In genomic region chr7:73746836-73747235, GRCm38 (mm10) we compare ENCODE assay signal across 22 mouse cellular contexts. TPM values are rescaled to one million over a fixed set of nuclear protein-coding genes. Genes with fewer than 3 reads are reported as not detected.
A peak's percentile ranks its signal among the peaks of the same experiment; 100 is the strongest.
DNase-seq lines count a peak whose midpoint lies in the region; ATAC-seq and TF ChIP-seq lines count a peak whose summit lies in the region.
"Had no signal": no experiment of that assay in that cellular context is flagged by ENCODE, and none has a peak within 500 bp of the region (broad histone marks: within the 10 kb centered on the region; RNA-seq: fewer than 3 reads in every experiment).

No protein-coding gene starts in this region.

- intact Hi-C loops in heart, adult 2 months (cut with DNase I) = loop anchor here (10.0 kb wide), 1 partner anchor 212 kb away; no protein-coding TSS in a partner anchor
- intact Hi-C loops in left cerebral cortex, postnatal 10 days (cut with DNase I) = loop anchor here (10.0 kb wide), 1 partner anchor 608 kb away; no protein-coding TSS in a partner anchor

- no peak overlapping the region for H3K4me2 ChIP-seq in lung, postnatal 0 days (replicated peaks; ENCODE audit: low read depth, low read length)
- no peak overlapping the region for H3K4me2 ChIP-seq in intestine, embryonic 14.5 days (ENCODE audit: low read length)
- H3K4me2 ChIP-seq in stomach, embryonic 14.5 days (replicated peaks; ENCODE audit: low read depth, low read length) = no peak overlapping the region
- H3K4me2 ChIP-seq: embryonic facial prominence, embryonic 12.5 days; hindbrain, embryonic 13.5 days; neural tube, embryonic 12.5 days had no signal

- H3K9me3 ChIP-seq in heart, embryonic 10.5 days = no peaks in the 10 kb centered on the region
- no peaks in the 10 kb centered on the region for H3K9me3 ChIP-seq in lung, postnatal 0 days (ENCODE audit: low read length)
- H3K9me3 ChIP-seq in intestine, embryonic 14.5 days (ENCODE audit: control insufficient read depth, low read length) = no peaks in the 10 kb centered on the region
- no peaks in the 10 kb centered on the region for H3K9me3 ChIP-seq in stomach, embryonic 14.5 days (ENCODE audit: control insufficient read depth, low read depth, low read length)
- H3K9me3 ChIP-seq: embryonic facial prominence, embryonic 12.5 days; hindbrain, embryonic 13.5 days; neural tube, embryonic 12.5 days had no signal

- DNase-seq in heart, adult 2 months = no peak
- no peak for DNase-seq in heart, embryonic 10.5 days (ENCODE audit: low spot score)
- DNase-seq in lung, postnatal 0 days (ENCODE audit: low spot score) = no peak
- no peak for DNase-seq in lung, postnatal 36 days
- DNase-seq in intestine, embryonic 14.5 days (ENCODE audit: low spot score) = peak; percentile 42
- DNase-seq in left cerebral cortex, postnatal 10 days (ENCODE audit: extremely low spot score in 1 of 2, low spot score in 2 of 2) = no peak
- no peak for DNase-seq in thymus, adult 2 months
- DNase-seq: adrenal gland, adult 8-10 months; cerebellum, adult 9-10 months; gastrocnemius, postnatal 25 days; heart, postnatal 10 days; kidney, adult 18-20 months; kidney, postnatal 14 days; left cerebral cortex, postnatal 4 days; liver; right cerebral cortex, adult 18-20 months had no signal

- peaks cover 4% of the 10 kb centered on the region; the same call in 1 of the 2 replicates for H3K4me1 ChIP-seq in heart, adult 2 months (ENCODE audit: control insufficient read depth, insufficient read depth, low read length)
- peaks cover 23% of the 10 kb centered on the region for H3K4me1 ChIP-seq in heart, embryonic 10.5 days
- H3K4me1 ChIP-seq in lung, postnatal 0 days (ENCODE audit: insufficient read depth, low read depth, low read length) = peaks cover 11% of the 10 kb centered on the region; the same call in 1 of the 2 replicates
- H3K4me1 ChIP-seq in intestine, embryonic 14.5 days (replicated peaks; ENCODE audit: control insufficient read depth, insufficient read depth, low read length) = 0 out of 2 replicates have a peak, but pooled peaks cover 5% of the 10 kb centered on the region
- peaks cover 24% of the 10 kb centered on the region for H3K4me1 ChIP-seq in stomach, embryonic 14.5 days (ENCODE audit: control insufficient read depth, insufficient read depth, low read length)
- H3K4me1 ChIP-seq in thymus, adult 2 months (replicated peaks; ENCODE audit: control insufficient read depth, insufficient read depth, low read length) = no peaks in the 10 kb centered on the region
- H3K4me1 ChIP-seq: neural tube, embryonic 12.5 days had no signal

- H3K27ac ChIP-seq in heart, adult 2 months = peak overlapping the region; percentile 43; the same call in 1 of the 2 replicates
- no peak overlapping the region for H3K27ac ChIP-seq in heart, embryonic 10.5 days
- H3K27ac ChIP-seq in lung, postnatal 0 days (ENCODE audit: low read length) = peak overlapping the region; percentile 83
- H3K27ac ChIP-seq in intestine, embryonic 14.5 days (ENCODE audit: low read depth) = no peak overlapping the region
- peak overlapping the region; percentile 88 for H3K27ac ChIP-seq in stomach, embryonic 14.5 days (ENCODE audit: low read length)
- no peak overlapping the region for H3K27ac ChIP-seq in thymus, adult 2 months (ENCODE audit: control insufficient read depth, insufficient read depth, low read length)
- H3K27ac ChIP-seq: embryonic facial prominence, embryonic 12.5 days; hindbrain, embryonic 13.5 days; layer of hippocampus, adult 2 months; neural tube, embryonic 12.5 days had no signal

- H3K9ac ChIP-seq in heart, adult 2 months (ENCODE audit: low read depth, low read length) = no peak overlapping the region
- no peak overlapping the region for H3K9ac ChIP-seq in lung, postnatal 0 days (replicated peaks; ENCODE audit: low read depth)
- no peak overlapping the region for H3K9ac ChIP-seq in intestine, embryonic 14.5 days (ENCODE audit: low read length)
- no peak overlapping the region for H3K9ac ChIP-seq in stomach, embryonic 14.5 days (replicated peaks; ENCODE audit: low read depth, low read length)
- H3K9ac ChIP-seq: embryonic facial prominence, embryonic 12.5 days; hindbrain, embryonic 13.5 days; neural tube, embryonic 12.5 days had no signal

- no peak for ATAC-seq in lung, postnatal 0 days
- no peak for ATAC-seq in intestine, embryonic 14.5 days (replicated peaks; ENCODE audit: low FRiP score, low TSS enrichment, low read depth)
- ATAC-seq in stomach, embryonic 14.5 days (ENCODE audit: insufficient number of reproducible peaks, insufficient read depth, low FRiP score, low read depth) = no peak
- ATAC-seq: Patski had no signal

- WGBS in heart, adult 2 months = 51% methylated on average over 4 of the region's 4 CpGs
- 73% methylated on average over 4 of the region's 4 CpGs for WGBS in heart, embryonic 10.5 days
- WGBS in lung, postnatal 0 days = 51% methylated on average over 4 of the region's 4 CpGs
- WGBS in intestine, embryonic 14.5 days = 80% methylated on average over 4 of the region's 4 CpGs
- WGBS in stomach, embryonic 14.5 days = 76% methylated on average over 4 of the region's 4 CpGs
- 88% methylated on average over 4 of the region's 4 CpGs for WGBS in thymus, adult 2 months

- H3K79me2 ChIP-seq in heart, adult 2 months (replicated peaks; ENCODE audit: control insufficient read depth, insufficient read depth, low read length) = no peaks in the 10 kb centered on the region

- H3K36me3 ChIP-seq in heart, adult 2 months (ENCODE audit: control insufficient read depth, insufficient read depth, low read length) = peaks cover 2% of the 10 kb centered on the region; the same call in 1 of the 2 replicates
- H3K36me3 ChIP-seq in heart, embryonic 10.5 days = no peaks in the 10 kb centered on the region
- no peaks in the 10 kb centered on the region for H3K36me3 ChIP-seq in lung, postnatal 0 days (ENCODE audit: insufficient read depth, low read length)
- no peaks in the 10 kb centered on the region for H3K36me3 ChIP-seq in intestine, embryonic 14.5 days (ENCODE audit: control insufficient read depth, insufficient read depth, low read length)
- H3K36me3 ChIP-seq in stomach, embryonic 14.5 days (ENCODE audit: control insufficient read depth, insufficient read depth, low read length) = no peaks in the 10 kb centered on the region
- no peaks in the 10 kb centered on the region for H3K36me3 ChIP-seq in thymus, adult 2 months (ENCODE audit: control insufficient read depth, insufficient read depth, low read length)
- H3K36me3 ChIP-seq: embryonic facial prominence, embryonic 12.5 days; hindbrain, embryonic 13.5 days; neural tube, embryonic 12.5 days had no signal

- H3K27me3 ChIP-seq in heart, adult 2 months (ENCODE audit: control insufficient read depth, insufficient read depth, low read length) = no peaks in the 10 kb centered on the region
- H3K27me3 ChIP-seq in heart, embryonic 10.5 days (ENCODE audit: insufficient read depth, poor library complexity, severe bottlenecking) = peaks cover 3% of the 10 kb centered on the region
- no peaks in the 10 kb centered on the region for H3K27me3 ChIP-seq in lung, postnatal 0 days (replicated peaks; ENCODE audit: insufficient read depth, low read length)
- H3K27me3 ChIP-seq in intestine, embryonic 14.5 days (replicated peaks; ENCODE audit: control insufficient read depth, insufficient read depth, low read length) = no peaks in the 10 kb centered on the region
- no peaks in the 10 kb centered on the region for H3K27me3 ChIP-seq in stomach, embryonic 14.5 days (ENCODE audit: control insufficient read depth, insufficient read depth, low read length)
- H3K27me3 ChIP-seq in thymus, adult 2 months (ENCODE audit: control insufficient read depth, insufficient read depth, low read length) = no peaks in the 10 kb centered on the region
- H3K27me3 ChIP-seq: Patski had no signal

- no peak overlapping the region for H3K4me3 ChIP-seq in heart, adult 2 months
- no peak overlapping the region for H3K4me3 ChIP-seq in heart, embryonic 10.5 days
- H3K4me3 ChIP-seq in lung, postnatal 0 days (ENCODE audit: low read depth, low read length) = no peak overlapping the region
- H3K4me3 ChIP-seq in intestine, embryonic 14.5 days (ENCODE audit: low read depth, low read length) = no peak overlapping the region
- no peak overlapping the region for H3K4me3 ChIP-seq in stomach, embryonic 14.5 days (ENCODE audit: low read depth, low read length)
- no peak overlapping the region for H3K4me3 ChIP-seq in thymus, adult 2 months (ENCODE audit: control insufficient read depth, insufficient read depth, low read length)
- H3K4me3 ChIP-seq: embryonic facial prominence, embryonic 12.5 days; hindbrain, embryonic 13.5 days; layer of hippocampus, adult 2 months; neural tube, embryonic 12.5 days had no signal

- no peak for TF ChIP-seq CTCF in heart, adult 2 months (IDR thresholded peaks at IDR 0.05)
- TF ChIP-seq CTCF in lung, postnatal 0 days (IDR thresholded peaks at IDR 0.05) = no peak
- TF ChIP-seq CTCF in thymus, adult 2 months (IDR thresholded peaks at IDR 0.05; ENCODE audit: borderline replicate concordance, control insufficient read depth, extremely low read depth, insufficient read depth, low read length, poor library complexity) = no peak

- no peak for TF ChIP-seq EP300 in heart, adult 2 months (IDR thresholded peaks at IDR 0.05; ENCODE audit: insufficient read depth, low read depth, low read length)
- no peak for TF ChIP-seq EP300 in lung, postnatal 0 days (IDR thresholded peaks at IDR 0.05)

- TF ChIP-seq POLR2A in heart, adult 2 months (IDR thresholded peaks at IDR 0.05; ENCODE audit: insufficient read depth, low read depth, low read length) = no peak
- no peak for TF ChIP-seq POLR2A in thymus, adult 2 months (IDR thresholded peaks at IDR 0.05; ENCODE audit: control insufficient read depth, extremely low read depth, insufficient read depth, low read length, poor library complexity)

RNA-seq across cellular contexts. Expression of gene Fam174b, which starts 6.7 kb away (rescaled TPM):
- total RNA-seq in heart, adult 2 months (2021) = 100 to 1,000 TPM; 175 to 193 TPM
- polyA plus RNA-seq in heart, adult 2 months (2012; rRNA removed) = 149 and 207 TPM in 2 replicates
- polyA plus RNA-seq in heart, embryonic 10.5 days (2016; fragmentation: Nextera tagmentation; extraction: Ambion mirVana) = 21.0 and 24.1 TPM in 2 replicates
- polyA plus RNA-seq in lung, postnatal 0 days (2015; fragmentation: Nextera tagmentation; extraction: Ambion mirVana) = 116 and 147 TPM in 2 replicates
- polyA plus RNA-seq in intestine, embryonic 14.5 days (2014; fragmentation: Nextera tagmentation; extraction: Ambion mirVana) = 27.2 and 30.0 TPM in 2 replicates
- polyA plus RNA-seq in stomach, embryonic 14.5 days (2014; fragmentation: Nextera tagmentation; extraction: Ambion mirVana) = 53.5 and 56.1 TPM in 2 replicates
- total RNA-seq in left cerebral cortex, postnatal 10 days (2021) = 10 to 100 TPM; 38.3 to 39.6 TPM
- 7.0 and 13.2 TPM in 2 replicates for polyA plus RNA-seq in thymus, adult 2 months (2012; rRNA removed)

Comparison
In these comparisons a context has a peak if more than half of its experiments do, and no peak if none do; other contexts are left out.
1. H3K27ac ChIP-seq: peak in heart, adult 2 months (single experiment), lung, postnatal 0 days (single experiment) and stomach, embryonic 14.5 days (single experiment); none in heart, embryonic 10.5 days (single experiment), intestine, embryonic 14.5 days (single experiment) and thymus, adult 2 months (single experiment).